Mouse (Mus musculus) cerebellum, adult 2 months (tissue): ENCODE data around the gene Sox5. TPM values are rescaled to one million over a fixed set of nuclear protein-coding genes. Genes with fewer than 3 reads are reported as not detected.

ENCODE experiments used
- DNase-seq, 2 experiments: peaks; one replicate each; pipeline ENCODE4 v3.0.0; 2021
- H3K27ac ChIP-seq: fragments of 200-500 bp; 2 replicates; pipeline ENCODE4 v1.5.1; 2012; ENCODE audit warnings: low read length, control low read depth, inconsistent platforms; ENCODE audit not compliant: insufficient read depth
- H3K27me3 ChIP-seq: fragments of 200-500 bp; 2 replicates; pipeline ENCODE4 v1.6.1; 2012; ENCODE audit warnings: inconsistent platforms, mild to moderate bottlenecking, low read length, moderate library complexity; ENCODE audit not compliant: control insufficient read depth, insufficient read depth
- H3K4me1 ChIP-seq: fragments of 200-500 bp; 2 replicates; pipeline ENCODE4 v1.6.1; 2011; ENCODE audit warnings: low read length; ENCODE audit not compliant: control insufficient read depth, insufficient read depth
- H3K4me3 ChIP-seq: fragments of 200-500 bp; replicated peaks from 2 replicates; pipeline ENCODE3; 2011; ENCODE audit warnings: mild to moderate bottlenecking, low read depth, low read length, control low read depth; ENCODE audit not compliant: insufficient read depth
- CTCF ChIP-seq: fragments of 200-500 bp; IDR thresholded peaks from 2 replicates; pipeline ENCODE4 v1.5.1; 2011; ENCODE audit warnings: low read depth, mild to moderate bottlenecking, control low read depth, low read length, moderate library complexity, borderline replicate concordance; ENCODE audit not compliant: insufficient read depth
- POLR2A ChIP-seq: fragments of 200-500 bp; IDR thresholded peaks from 2 replicates; pipeline ENCODE4 v1.6.1; 2011; ENCODE audit warnings: low read length, control low read depth, borderline replicate concordance; ENCODE audit not compliant: insufficient read depth
- WGBS: fragments of 180-500 bp; shearing (Covaris S2); methylation state at CpG from one replicate; pipeline ENCODE4 v1.1.7; 2018; 5-methylcytosine and 5-hydroxymethylcytosine counted together
- polyA plus RNA-seq: library from polyadenylated mRNA; depleted of rRNA; stranded (reverse); fragments of >200 nt; gene quantifications from 2 replicates; pipeline ENCODE4 v1.2.3, GENCODE M21; 2012

Gene Sox5
- polyA plus RNA-seq, 1 experiment, result 13.3 TPM

DNA sequence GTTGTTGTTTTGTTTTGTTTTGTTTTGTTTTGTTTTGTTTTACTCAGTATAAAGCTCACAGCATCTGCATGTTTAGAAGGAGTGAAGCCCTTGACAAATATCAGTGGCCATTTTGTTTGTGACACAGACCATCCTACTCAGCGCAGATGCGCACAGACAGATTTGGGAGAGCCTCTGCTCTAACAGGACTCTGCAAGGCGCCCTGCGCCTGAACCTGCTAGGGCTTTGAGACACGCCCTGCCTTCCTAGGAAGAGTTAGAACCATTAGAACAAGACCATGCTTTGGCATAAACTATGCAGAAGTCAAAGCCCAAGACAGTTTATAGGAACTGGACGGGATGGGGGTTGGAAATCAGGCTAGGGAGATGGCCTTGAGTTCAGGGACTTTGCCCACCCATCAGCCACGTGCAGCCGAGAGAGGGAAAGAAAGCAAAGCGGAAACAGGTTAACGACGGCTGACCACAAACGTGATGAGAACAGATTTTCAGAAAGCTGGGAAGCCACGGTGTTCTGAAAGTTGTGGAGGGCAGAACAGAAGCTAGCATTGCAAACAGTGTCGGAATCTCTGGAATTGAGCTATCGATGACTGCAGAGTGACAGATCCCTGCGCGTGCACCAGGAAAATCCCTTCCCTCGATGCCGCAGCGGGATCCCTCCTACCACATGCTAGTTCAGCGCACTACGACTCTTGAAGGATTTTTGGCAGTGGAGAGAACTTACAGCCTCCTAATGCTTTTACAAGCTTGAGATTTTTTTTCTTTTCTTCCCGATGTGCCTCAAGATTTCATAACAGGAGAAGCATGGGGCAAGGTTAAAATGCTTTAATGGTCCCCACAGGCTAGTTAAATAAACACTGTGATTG, 482.9 kb downstream of the Sox5 start:
- no peaks in the 10 kb centered on the region for H3K4me1 ChIP-seq
- no peak overlapping the region for H3K27ac ChIP-seq
- 77% methylated on average over 23 of the region's 23 CpGs for WGBS
- no peak overlapping the region for H3K4me3 ChIP-seq
- H3K27me3 ChIP-seq, result no peaks in the 10 kb centered on the region
- no peak for DNase-seq
- TF ChIP-seq POLR2A, result no peak
- no peak for TF ChIP-seq CTCF

DNA sequence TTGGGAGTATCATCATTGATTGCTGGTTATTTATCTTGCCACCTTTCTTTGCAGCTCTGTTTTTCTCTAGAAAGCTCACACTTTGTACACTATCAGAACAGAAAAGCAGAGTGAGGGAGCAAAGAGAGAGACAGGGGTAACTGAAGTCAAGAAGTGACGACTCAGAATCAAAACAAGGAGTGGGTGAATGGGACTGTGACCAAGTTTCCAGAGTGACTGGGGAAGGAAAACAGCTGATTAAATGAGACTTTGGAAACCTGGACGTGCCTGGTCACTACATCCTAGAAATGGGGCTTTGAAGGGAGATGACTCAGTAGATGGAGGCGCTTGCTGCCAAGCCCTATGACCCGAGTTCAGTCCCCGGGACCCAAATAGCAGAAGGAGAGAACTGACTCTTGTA, 483.9 kb downstream of the Sox5 start:
- no peak overlapping the region for H3K4me3 ChIP-seq
- DNase-seq, result no peak
- 78% methylated on average over 5 of the region's 5 CpGs for WGBS
- no peaks in the 10 kb centered on the region for H3K27me3 ChIP-seq
- H3K27ac ChIP-seq, result no peak overlapping the region
- H3K4me1 ChIP-seq, result no peaks in the 10 kb centered on the region
- TF ChIP-seq CTCF, result no peak
- no peak for TF ChIP-seq POLR2A

DNA sequence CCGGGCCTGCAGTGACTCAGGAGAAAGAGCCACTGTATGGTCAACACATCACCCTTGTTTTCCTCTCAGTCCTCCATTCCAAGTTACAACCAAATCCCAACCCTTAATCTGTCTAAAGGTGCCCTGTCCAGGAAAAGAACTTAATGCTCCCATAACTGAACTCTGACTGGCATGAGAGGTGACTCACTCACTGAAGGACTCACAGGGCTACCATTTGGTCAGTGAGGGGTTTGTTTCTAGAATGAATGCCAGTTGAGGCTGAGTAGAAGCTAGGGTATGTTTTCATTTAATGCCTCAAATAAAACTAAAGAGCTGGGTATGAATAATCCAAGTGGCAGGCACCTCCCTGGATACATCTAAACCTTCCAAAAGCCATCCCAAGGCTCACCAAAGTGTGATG, 484.6 kb downstream of the Sox5 start:
- 79% methylated on average over 1 of the region's 1 CpGs for WGBS
- no peak overlapping the region for H3K27ac ChIP-seq
- H3K4me3 ChIP-seq, result no peak overlapping the region
- no peak for DNase-seq
- H3K27me3 ChIP-seq, result no peaks in the 10 kb centered on the region
- TF ChIP-seq POLR2A, result no peak
- TF ChIP-seq CTCF, result no peak
- H3K4me1 ChIP-seq, result no peaks in the 10 kb centered on the region

DNA sequence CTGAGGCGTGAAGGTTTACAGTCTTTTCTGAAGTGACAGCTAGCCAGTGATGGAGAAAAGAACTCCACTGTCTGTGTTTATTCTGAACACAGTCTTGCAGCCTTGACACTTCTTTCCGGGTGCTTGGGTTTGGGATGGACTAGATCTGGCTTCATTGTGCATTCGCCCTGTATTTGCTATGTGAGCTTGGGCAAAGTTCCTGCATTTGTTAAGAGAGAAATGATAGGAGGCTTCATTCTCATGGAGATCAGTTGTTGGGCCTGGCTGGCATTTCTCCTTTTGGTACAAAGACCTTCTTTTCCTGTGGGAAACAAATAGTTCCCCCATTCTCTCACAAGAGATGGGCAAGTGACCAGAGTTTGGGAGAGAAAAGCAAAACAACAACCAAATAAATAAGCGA, 490.3 kb downstream of the Sox5 start:
- WGBS, result 76% methylated on average over 4 of the region's 4 CpGs
- H3K27me3 ChIP-seq, result no peaks in the 10 kb centered on the region
- H3K27ac ChIP-seq, result no peak overlapping the region
- no peak for TF ChIP-seq CTCF
- TF ChIP-seq POLR2A, result no peak
- no peak for DNase-seq
- H3K4me1 ChIP-seq, result no peaks in the 10 kb centered on the region
- H3K4me3 ChIP-seq, result no peak overlapping the region

DNA sequence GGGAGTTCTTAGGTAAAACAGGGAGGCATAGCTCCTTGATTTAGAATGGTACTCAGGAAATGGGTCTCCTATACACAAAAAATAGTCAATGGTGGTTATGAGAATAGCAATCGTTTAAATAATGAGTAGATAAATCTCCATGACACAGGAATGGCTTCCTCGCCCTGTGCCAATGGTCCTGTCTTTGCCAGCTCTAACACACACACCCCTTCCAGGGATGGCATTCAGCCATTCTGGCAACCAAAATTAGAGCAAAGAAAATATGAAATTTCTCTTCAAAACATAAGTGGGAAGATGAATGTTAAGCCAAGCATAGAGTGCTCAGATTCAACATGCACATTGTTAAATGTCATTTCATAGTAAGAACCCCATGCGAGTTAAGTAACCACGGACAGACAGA, 495.7 kb downstream of the Sox5 start:
- 44% methylated on average over 4 of the region's 4 CpGs for WGBS
- DNase-seq, result peak in 1 of 2 experiments; percentile 29
- no peak for TF ChIP-seq CTCF
- TF ChIP-seq POLR2A, result no peak
- Histone ChIP-seq H3K4me3 (no peak overlapping the region), H3K27ac (no peak overlapping the region), H3K4me1 (no peaks in the 10 kb centered on the region; the same call in 1 of the 2 replicates), H3K27me3 (no peaks in the 10 kb centered on the region)

DNA sequence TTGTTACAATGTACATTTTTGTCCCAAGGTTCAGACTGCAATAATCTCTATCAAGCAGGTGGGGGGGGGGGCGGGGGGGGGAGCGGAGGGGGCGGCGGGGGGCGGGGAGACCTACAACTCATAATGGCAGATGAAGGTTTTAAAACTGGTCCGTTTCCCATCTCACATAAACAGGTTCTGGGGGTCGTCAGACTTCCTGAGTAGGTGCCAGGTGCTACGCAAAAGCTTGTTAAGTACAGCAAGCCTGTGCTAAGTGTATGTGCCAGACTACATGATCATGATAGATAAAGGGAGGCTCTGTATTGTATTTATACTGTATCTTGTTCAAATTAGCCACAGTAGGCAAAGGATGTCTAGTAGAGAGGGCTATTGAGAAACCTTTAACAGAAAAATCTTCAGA, 498.6 kb downstream of the Sox5 start:
- no peaks in the 10 kb centered on the region; the same call in 1 of the 2 replicates for H3K4me1 ChIP-seq
- WGBS, result 20% methylated on average over 8 of the region's 8 CpGs
- H3K27ac ChIP-seq, result no peak overlapping the region
- TF ChIP-seq CTCF, result no peak
- TF ChIP-seq POLR2A, result no peak
- no peaks in the 10 kb centered on the region for H3K27me3 ChIP-seq
- H3K4me3 ChIP-seq, result peak overlapping the region; percentile 49
- no peak for DNase-seq

DNA sequence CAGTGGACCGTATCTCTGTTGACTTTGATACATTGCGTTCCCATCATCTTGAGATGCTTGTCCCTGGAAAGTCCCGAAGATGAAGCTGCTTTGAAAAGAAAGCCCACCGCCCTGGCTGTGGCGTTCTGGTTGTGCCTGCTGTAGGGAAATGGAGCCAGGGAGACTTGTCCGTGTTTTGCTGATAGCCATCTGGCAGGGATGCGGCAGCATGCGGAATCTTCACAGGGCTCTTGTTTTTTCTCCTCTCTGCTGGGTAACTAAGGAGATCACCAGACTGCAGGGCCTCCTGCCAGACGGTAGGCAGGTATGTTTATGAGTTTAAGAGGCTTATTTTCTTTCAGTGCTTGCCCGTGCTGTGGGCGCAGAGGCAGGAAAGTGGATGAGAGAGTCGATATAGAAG, 499.0 kb downstream of the Sox5 start:
- H3K4me3 ChIP-seq, result peak overlapping the region; percentile 49
- WGBS, result 17% methylated on average over 12 of the region's 12 CpGs
- no peak overlapping the region for H3K27ac ChIP-seq
- TF ChIP-seq POLR2A (no peak), CTCF (no peak)
- H3K27me3 ChIP-seq, result no peaks in the 10 kb centered on the region
- peak; percentile 67 to 77 for DNase-seq
- no peaks in the 10 kb centered on the region; the same call in 1 of the 2 replicates for H3K4me1 ChIP-seq

DNA sequence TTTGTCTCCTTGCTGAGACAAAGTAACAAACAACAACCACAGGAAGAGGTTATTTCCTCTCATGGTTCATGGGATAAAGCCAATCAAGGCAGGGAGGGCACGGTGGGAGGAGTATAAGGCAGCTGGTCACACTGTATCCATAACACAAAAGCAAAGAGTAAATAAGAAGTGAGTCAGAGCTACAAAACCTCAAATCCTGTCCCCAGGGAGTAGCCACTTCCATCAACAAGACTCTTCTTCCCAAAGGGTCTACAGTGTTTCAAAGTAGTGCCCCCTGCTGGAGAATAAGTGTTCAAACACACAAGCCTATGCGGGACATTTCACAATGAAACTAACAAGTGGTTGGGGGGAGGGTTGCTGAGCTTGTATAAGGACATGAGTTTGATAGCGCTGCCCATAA, 500.1 kb downstream of the Sox5 start:
- H3K27ac ChIP-seq, result no peak overlapping the region
- no peak overlapping the region for H3K4me3 ChIP-seq
- DNase-seq, result no peak
- H3K4me1 ChIP-seq, result no peaks in the 10 kb centered on the region; the same call in 1 of the 2 replicates
- 95% methylated on average over 3 of the region's 3 CpGs for WGBS
- H3K27me3 ChIP-seq, result no peaks in the 10 kb centered on the region
- TF ChIP-seq CTCF (no peak), POLR2A (no peak)
